ENCODE assay signal across 13 mouse cellular contexts in the genomic region with DNA sequence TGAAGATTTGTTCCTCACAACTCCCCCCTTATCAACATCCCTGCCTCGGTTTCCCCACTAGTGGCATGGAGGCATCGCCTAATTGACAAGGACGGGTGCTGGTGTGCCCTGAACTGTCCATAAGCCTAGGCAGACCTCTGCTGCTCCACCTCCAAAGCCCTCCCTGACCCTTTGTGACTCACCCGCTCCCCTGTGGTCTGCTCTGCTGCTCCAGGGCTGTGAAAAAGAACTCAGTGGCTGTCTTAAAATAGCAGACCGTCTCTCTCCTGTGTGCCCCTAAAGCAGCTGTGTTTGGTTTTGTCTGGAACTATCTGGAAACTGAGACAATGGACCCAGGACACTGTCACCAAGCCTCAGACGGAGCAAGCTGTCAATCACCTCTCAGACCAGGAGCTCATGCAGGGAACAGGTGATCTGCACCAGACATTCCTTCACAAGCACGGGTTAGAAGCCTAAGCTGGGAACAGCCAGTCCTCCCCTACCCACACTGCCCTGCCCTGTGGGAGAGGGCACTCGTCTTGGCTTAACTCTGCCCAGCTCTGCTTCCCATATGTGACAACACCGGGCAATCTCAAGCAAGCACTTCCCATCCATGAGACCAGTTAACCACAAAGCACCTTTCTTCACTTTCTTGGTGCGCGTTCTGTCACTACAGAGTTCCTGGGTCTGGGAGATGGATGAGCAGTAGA. TPM values are rescaled to one million over a fixed set of nuclear protein-coding genes. Genes with fewer than 3 reads are reported as not detected.
DNase-seq lines count a peak whose midpoint lies in the region; ATAC-seq and TF ChIP-seq lines count a peak whose summit lies in the region.
"Had no signal": no experiment of that assay in that cellular context is flagged by ENCODE, and none has a peak within 500 bp of the region (broad histone marks: within the 10 kb centered on the region; RNA-seq: fewer than 3 reads in every experiment).

No protein-coding gene starts in this region.

- H3K9ac ChIP-seq in liver, embryonic 12.5 days = 0 out of 2 replicates have a peak overlapping the region, but pooled peaks have one; percentile 40
- H3K9ac ChIP-seq in liver, postnatal 0 days (replicated peaks) = no peak overlapping the region
- H3K9ac ChIP-seq in MEL (ENCODE audit: control insufficient read depth, low read depth, low read length, poor library complexity, severe bottlenecking) = 0 out of 2 replicates have a peak overlapping the region, but pooled peaks have one; percentile 1
- H3K9ac ChIP-seq in embryonic facial prominence, embryonic 15.5 days = no peak overlapping the region
- H3K9ac ChIP-seq in forebrain, embryonic 15.5 days (replicated peaks) = no peak overlapping the region
- H3K9ac ChIP-seq: heart, embryonic 12.5 days; lung, embryonic 15.5 days had no signal

- H3K4me3 ChIP-seq in liver, embryonic 12.5 days = no peak overlapping the region
- H3K4me3 ChIP-seq in liver, postnatal 0 days (ENCODE audit: low read depth, low read length) = no peak overlapping the region
- no peak overlapping the region; a peak in 1 of 4 replicates for H3K4me3 ChIP-seq in MEL (ENCODE audit: control insufficient read depth in 1 of 2, insufficient read depth in 1 of 2, low read depth in 2 of 2, low read length in 2 of 2)
- no peak overlapping the region for H3K4me3 ChIP-seq in embryonic facial prominence, embryonic 15.5 days (replicated peaks)
- H3K4me3 ChIP-seq in forebrain, embryonic 15.5 days = no peak overlapping the region
- H3K4me3 ChIP-seq: heart, embryonic 12.5 days; left cerebral cortex, adult 2 months; lung, embryonic 15.5 days had no signal

- no peak for TF ChIP-seq RAD21 in MEL (IDR thresholded peaks at IDR 0.05; ENCODE audit: low read depth, low read length)

- no peaks in the 10 kb centered on the region for H3K79me2 ChIP-seq in MEL (ENCODE audit: control insufficient read depth, insufficient read depth, low read length, poor library complexity)

- no peaks in the 10 kb centered on the region for H3K9me3 ChIP-seq in liver, embryonic 12.5 days (replicated peaks)
- H3K9me3 ChIP-seq in liver, postnatal 0 days (ENCODE audit: low read length) = no peaks in the 10 kb centered on the region
- H3K9me3 ChIP-seq in MEL (replicated peaks; ENCODE audit: insufficient read depth, low read length) = no peaks in the 10 kb centered on the region
- no peaks in the 10 kb centered on the region for H3K9me3 ChIP-seq in embryonic facial prominence, embryonic 15.5 days (replicated peaks)
- H3K9me3 ChIP-seq in forebrain, embryonic 15.5 days = no peaks in the 10 kb centered on the region
- H3K9me3 ChIP-seq: heart, embryonic 12.5 days; lung, embryonic 15.5 days had no signal

- TF ChIP-seq POLR2A in MEL (IDR thresholded peaks at IDR 0.05; ENCODE audit: control insufficient read depth in 1 of 2, insufficient read depth in 1 of 2, low read depth in 1 of 2, low read length in 2 of 2, poor library complexity in 1 of 2) = 0 out of 4 replicates have a peak, but pooled peaks of 1 of the 2 experiments have one; percentile 31

- H3K4me1 ChIP-seq in liver, embryonic 12.5 days = peaks cover 10% of the 10 kb centered on the region
- 0 out of 2 replicates have a peak, but pooled peaks cover 3% of the 10 kb centered on the region for H3K4me1 ChIP-seq in liver, postnatal 0 days (ENCODE audit: insufficient read depth)
- H3K4me1 ChIP-seq in MEL (ENCODE audit: control insufficient read depth in 1 of 2, insufficient read depth in 2 of 2, low read length in 2 of 2) = peaks cover 0 to 4% of the 10 kb centered on the region in 2 experiments; a peak in 2 of 4 replicates
- H3K4me1 ChIP-seq in embryonic facial prominence, embryonic 15.5 days = no peaks in the 10 kb centered on the region
- H3K4me1 ChIP-seq in forebrain, embryonic 15.5 days = peaks cover 2% of the 10 kb centered on the region; the same call in 1 of the 2 replicates

- peak overlapping the region; percentile 33; the same call in 1 of the 2 replicates for H3K27ac ChIP-seq in liver, embryonic 12.5 days
- H3K27ac ChIP-seq in liver, postnatal 0 days (ENCODE audit: low read depth) = no peak overlapping the region
- no peak overlapping the region for H3K27ac ChIP-seq in MEL (ENCODE audit: control insufficient read depth, low read depth, low read length)
- H3K27ac ChIP-seq in embryonic facial prominence, embryonic 15.5 days (replicated peaks) = no peak overlapping the region
- no peak overlapping the region for H3K27ac ChIP-seq in forebrain, embryonic 15.5 days (replicated peaks)
- H3K27ac ChIP-seq: left cerebral cortex, adult 2 months; lung, embryonic 15.5 days had no signal

- H3K4me2 ChIP-seq in liver, embryonic 12.5 days = peak overlapping the region; percentile 8; the same call in 1 of the 2 replicates
- no peak overlapping the region for H3K4me2 ChIP-seq in liver, postnatal 0 days (ENCODE audit: low read depth, low read length)
- no peak overlapping the region for H3K4me2 ChIP-seq in embryonic facial prominence, embryonic 15.5 days (replicated peaks)
- H3K4me2 ChIP-seq in forebrain, embryonic 15.5 days (replicated peaks) = no peak overlapping the region
- H3K4me2 ChIP-seq: heart, embryonic 12.5 days; lung, embryonic 15.5 days had no signal

- no peak for TF ChIP-seq CTCF in liver, postnatal 0 days (IDR thresholded peaks at IDR 0.05; ENCODE audit: low read depth)
- TF ChIP-seq CTCF in MEL (IDR thresholded peaks at IDR 0.05 in 2 of 3, conservative IDR thresholded peaks at IDR 0.05 in 1 of 3; ENCODE audit: control insufficient read depth in 1 of 3, insufficient read depth in 1 of 3, low read depth in 2 of 3, low read length in 3 of 3, poor library complexity in 1 of 3, severe bottlenecking in 1 of 3) = no peak; a peak in 1 of 6 replicates

- no peaks in the 10 kb centered on the region for H3K36me3 ChIP-seq in liver, embryonic 12.5 days
- H3K36me3 ChIP-seq in liver, postnatal 0 days (replicated peaks; ENCODE audit: insufficient read depth, low read length) = no peaks in the 10 kb centered on the region
- H3K36me3 ChIP-seq in MEL (ENCODE audit: control insufficient read depth in 1 of 2, insufficient read depth in 2 of 2, low read length in 2 of 2) = no peaks in the 10 kb centered on the region; a peak in 1 of 4 replicates
- no peaks in the 10 kb centered on the region for H3K36me3 ChIP-seq in embryonic facial prominence, embryonic 15.5 days
- H3K36me3 ChIP-seq in forebrain, embryonic 15.5 days = no peaks in the 10 kb centered on the region
- H3K36me3 ChIP-seq: heart, embryonic 12.5 days; lung, embryonic 15.5 days had no signal

- TF ChIP-seq EP300 in liver, postnatal 0 days (IDR thresholded peaks at IDR 0.05; ENCODE audit: low read depth) = no peak
- TF ChIP-seq EP300 in MEL (IDR thresholded peaks at IDR 0.05; ENCODE audit: low read depth in 1 of 2, low read length in 2 of 2) = no peak

- no peak for DNase-seq in liver, postnatal 0 days
- DNase-seq in MEL (ENCODE audit: low read depth, low spot score) = no peak
- no peak for DNase-seq in spleen, adult 12 weeks (ENCODE audit: low spot score)

- 61% methylated on average over 11 of the region's 11 CpGs for WGBS in liver, embryonic 12.5 days (ENCODE audit: insufficient replicate concordance)
- 51% methylated on average over 11 of the region's 11 CpGs for WGBS in liver, postnatal 0 days (ENCODE audit: insufficient replicate concordance)
- WGBS in embryonic facial prominence, embryonic 15.5 days = 60% methylated on average over 11 of the region's 11 CpGs
- WGBS in forebrain, embryonic 15.5 days = 61% methylated on average over 11 of the region's 11 CpGs

- peaks cover 42% of the 10 kb centered on the region for H3K27me3 ChIP-seq in liver, embryonic 12.5 days (replicated peaks)
- peaks cover 4% of the 10 kb centered on the region; the same call in 1 of the 2 replicates for H3K27me3 ChIP-seq in liver, postnatal 0 days (ENCODE audit: insufficient read depth, low read length)
- peaks cover 0 to 10% of the 10 kb centered on the region in 2 experiments; a peak in 3 of 4 replicates for H3K27me3 ChIP-seq in MEL (ENCODE audit: control insufficient read depth in 1 of 2, insufficient read depth in 2 of 2, low read length in 2 of 2)
- H3K27me3 ChIP-seq in embryonic facial prominence, embryonic 15.5 days = no peaks in the 10 kb centered on the region
- no peaks in the 10 kb centered on the region for H3K27me3 ChIP-seq in forebrain, embryonic 15.5 days
- H3K27me3 ChIP-seq: heart, embryonic 12.5 days had no signal

- ATAC-seq in liver, embryonic 12.5 days = peak; percentile 30; the same call in 1 of the 2 replicates
- ATAC-seq in liver, postnatal 0 days = no peak
- 0 out of 2 replicates have a peak, but pooled peaks have one; percentile 18 for ATAC-seq in embryonic facial prominence, embryonic 15.5 days (ENCODE audit: insufficient number of reproducible peaks, low FRiP score, low TSS enrichment, low read depth)
- 0 out of 2 replicates have a peak, but pooled peaks have one; percentile 6 for ATAC-seq in megakaryocyte, adult 5-6 weeks (ENCODE audit: poor library complexity, severe bottlenecking)
- ATAC-seq in forebrain, embryonic 15.5 days (replicated peaks) = no peak

RNA-seq across cellular contexts. Expression of a gene that starts 20.8 kb away (rescaled TPM):
- polyA plus RNA-seq in liver, embryonic 12.5 days (2016; fragmentation: Nextera tagmentation; extraction: Ambion mirVana) = 4.2 and 5.2 TPM in 2 replicates
- polyA plus RNA-seq in liver, postnatal 0 days (2015; fragmentation: Nextera tagmentation; extraction: Ambion mirVana) = 3.0 and 4.4 TPM in 2 replicates
- total RNA-seq in MEL (2012; rRNA removed) = 0.46 TPM in 1 of 2 replicates, not detected in the other
- polyA plus RNA-seq in MEL (2012; ENCODE audit: insufficient read depth in 1 of 2, insufficient read length in 2 of 2, low read depth in 1 of 2, low replicate concordance in 2 of 2, missing spikeins in 1 of 2) = under 1 TPM in 1 of 2 experiments, not detected in 1; 0.29 TPM
- polyA plus RNA-seq in embryonic facial prominence, embryonic 15.5 days (2015; fragmentation: Nextera tagmentation; extraction: Ambion mirVana) = 0.67 and 0.84 TPM in 2 replicates
- total RNA-seq in megakaryocyte, adult 5-6 weeks (2015) = not detected in 2 replicates
- not detected in 2 replicates for total RNA-seq in megakaryocyte, adult 5-6 weeks (2017)
- 0.69 and 1.1 TPM in 2 replicates for polyA plus RNA-seq in forebrain, embryonic 15.5 days (2015; fragmentation: Nextera tagmentation; extraction: Ambion mirVana)
- total RNA-seq: hematopoietic stem cell, adult 5-6 weeks had no signal
- polyA plus RNA-seq: large intestine, adult 2 months; small intestine, adult 2 months had no signal

RNA-seq across cellular contexts. Expression of a gene that starts 24.4 kb away (rescaled TPM):
- 121,851 and 123,321 TPM in 2 replicates for polyA plus RNA-seq in liver, embryonic 12.5 days (2016; fragmentation: Nextera tagmentation; extraction: Ambion mirVana)
- 64,656 and 66,091 TPM in 2 replicates for polyA plus RNA-seq in liver, postnatal 0 days (2015; fragmentation: Nextera tagmentation; extraction: Ambion mirVana)
- total RNA-seq in MEL (2012; rRNA removed) = 130 and 202 TPM in 2 replicates
- polyA plus RNA-seq in MEL (2012; ENCODE audit: insufficient read depth in 1 of 2, insufficient read length in 2 of 2, low read depth in 1 of 2, low replicate concordance in 2 of 2, missing spikeins in 1 of 2) = 100 to 1,000 TPM; 313 to 432 TPM
- polyA plus RNA-seq in embryonic facial prominence, embryonic 15.5 days (2015; fragmentation: Nextera tagmentation; extraction: Ambion mirVana) = 11,613 and 14,789 TPM in 2 replicates
- 72.7 and 158 TPM in 2 replicates for total RNA-seq in megakaryocyte, adult 5-6 weeks (2015)
- total RNA-seq in megakaryocyte, adult 5-6 weeks (2017) = 99.3 and 270 TPM in 2 replicates
- 5,603 and 5,963 TPM in 2 replicates for polyA plus RNA-seq in forebrain, embryonic 15.5 days (2015; fragmentation: Nextera tagmentation; extraction: Ambion mirVana)

RNA-seq across cellular contexts. Expression of a gene that starts 27.0 kb away (rescaled TPM):
- polyA plus RNA-seq in liver, embryonic 12.5 days (2016; fragmentation: Nextera tagmentation; extraction: Ambion mirVana) = 2.6 and 3.1 TPM in 2 replicates
- 0.49 and 0.79 TPM in 2 replicates for polyA plus RNA-seq in liver, postnatal 0 days (2015; fragmentation: Nextera tagmentation; extraction: Ambion mirVana)
- 9.6 and 10.0 TPM in 2 replicates for total RNA-seq in MEL (2012; rRNA removed)
- polyA plus RNA-seq in MEL (2012; ENCODE audit: insufficient read depth in 1 of 2, insufficient read length in 2 of 2, low read depth in 1 of 2, low replicate concordance in 2 of 2, missing spikeins in 1 of 2) = 10 to 100 TPM in 1 of 2 experiments, not detected in 1; 17.0 TPM
- polyA plus RNA-seq in embryonic facial prominence, embryonic 15.5 days (2015; fragmentation: Nextera tagmentation; extraction: Ambion mirVana) = 32.3 and 33.9 TPM in 2 replicates
- 5.3 and 7.0 TPM in 2 replicates for total RNA-seq in megakaryocyte, adult 5-6 weeks (2015)
- total RNA-seq in megakaryocyte, adult 5-6 weeks (2017) = 2.4 and 2.9 TPM in 2 replicates
- 17.3 and 18.0 TPM in 2 replicates for polyA plus RNA-seq in forebrain, embryonic 15.5 days (2015; fragmentation: Nextera tagmentation; extraction: Ambion mirVana)

RNA-seq across cellular contexts. Expression of a gene that starts 33.9 kb away (rescaled TPM):
- 116 and 122 TPM in 2 replicates for polyA plus RNA-seq in liver, embryonic 12.5 days (2016; fragmentation: Nextera tagmentation; extraction: Ambion mirVana)
- polyA plus RNA-seq in liver, postnatal 0 days (2015; fragmentation: Nextera tagmentation; extraction: Ambion mirVana) = 70.9 and 75.1 TPM in 2 replicates
- 2.3 and 2.5 TPM in 2 replicates for total RNA-seq in MEL (2012; rRNA removed)
- 1 to 10 TPM in 1 of 2 experiments, not detected in 1; 6.5 TPM for polyA plus RNA-seq in MEL (2012; ENCODE audit: insufficient read depth in 1 of 2, insufficient read length in 2 of 2, low read depth in 1 of 2, low replicate concordance in 2 of 2, missing spikeins in 1 of 2)
- 0.77 and 1.3 TPM in 2 replicates for polyA plus RNA-seq in embryonic facial prominence, embryonic 15.5 days (2015; fragmentation: Nextera tagmentation; extraction: Ambion mirVana)
- total RNA-seq in megakaryocyte, adult 5-6 weeks (2015) = 1.1 TPM in 1 of 2 replicates, not detected in the other
- total RNA-seq in megakaryocyte, adult 5-6 weeks (2017) = not detected in 2 replicates
- 1.6 and 2.5 TPM in 2 replicates for polyA plus RNA-seq in forebrain, embryonic 15.5 days (2015; fragmentation: Nextera tagmentation; extraction: Ambion mirVana)
- total RNA-seq: hematopoietic stem cell, adult 5-6 weeks; left cerebral cortex, adult 2 months had no signal
- polyA plus RNA-seq: large intestine, adult 2 months; small intestine, adult 2 months had no signal

RNA-seq across cellular contexts. Expression of a gene that starts 37.3 kb away (rescaled TPM):
- polyA plus RNA-seq in liver, embryonic 12.5 days (2016; fragmentation: Nextera tagmentation; extraction: Ambion mirVana) = 52,845 and 54,272 TPM in 2 replicates
- polyA plus RNA-seq in liver, postnatal 0 days (2015; fragmentation: Nextera tagmentation; extraction: Ambion mirVana) = 32,136 and 32,798 TPM in 2 replicates
- 211 and 272 TPM in 2 replicates for total RNA-seq in MEL (2012; rRNA removed)
- polyA plus RNA-seq in MEL (2012; ENCODE audit: insufficient read depth in 1 of 2, insufficient read length in 2 of 2, low read depth in 1 of 2, low replicate concordance in 2 of 2, missing spikeins in 1 of 2) = 100 to 1,000 TPM; 313 to 334 TPM
- 4,298 and 5,653 TPM in 2 replicates for polyA plus RNA-seq in embryonic facial prominence, embryonic 15.5 days (2015; fragmentation: Nextera tagmentation; extraction: Ambion mirVana)
- total RNA-seq in megakaryocyte, adult 5-6 weeks (2015) = 53.9 and 134 TPM in 2 replicates
- 18.7 and 44.2 TPM in 2 replicates for total RNA-seq in megakaryocyte, adult 5-6 weeks (2017)
- polyA plus RNA-seq in forebrain, embryonic 15.5 days (2015; fragmentation: Nextera tagmentation; extraction: Ambion mirVana) = 2,103 and 2,256 TPM in 2 replicates

Comparison
In these comparisons a context has a peak if more than half of its experiments do, and no peak if none do; other contexts are left out.
1. ATAC-seq: peak in liver, embryonic 12.5 days (single experiment), embryonic facial prominence, embryonic 15.5 days (single experiment) and megakaryocyte, adult 5-6 weeks (single experiment); none in liver, postnatal 0 days (single experiment) and forebrain, embryonic 15.5 days (single experiment).
2. H3K9ac ChIP-seq: peak in liver, embryonic 12.5 days (single experiment) and MEL (single experiment); none in liver, postnatal 0 days (single experiment), embryonic facial prominence, embryonic 15.5 days (single experiment) and forebrain, embryonic 15.5 days (single experiment).
3. RNA of a gene that starts 24.4 kb away (polyA plus RNA-seq): 121,851 to 123,321 TPM in liver, embryonic 12.5 days, 64,656 to 66,091 TPM in liver, postnatal 0 days, 11,613 to 14,789 TPM in embryonic facial prominence, embryonic 15.5 days and 5,603 to 5,963 TPM in forebrain, embryonic 15.5 days; 313 to 432 TPM in MEL; every median in the first group is over 10 times any median in the second.